Mouse (Mus musculus) heart, postnatal 0 days (tissue): ENCODE measurements around the gene Rbm20. TPM values are rescaled to one million over a fixed set of nuclear protein-coding genes. Genes with fewer than 3 reads are reported as not detected.

Experiments
- ATAC-seq: fragments of 200-750 bp; cut with Nextera tagmentation; 2 replicates; pipeline ENCODE4 v1.8.0; 2017; ENCODE audit warnings: low read depth, moderate number of reproducible peaks, moderate library complexity; ENCODE audit not compliant: insufficient read depth
- DNase-seq: peaks from one replicate; pipeline ENCODE4 v3.0.0-alpha.2; 2016; ENCODE audit warnings: low spot score
- H3K27ac ChIP-seq: fragments of 300-500 bp; sonication (generic); 2 replicates; pipeline ENCODE4 v1.5.1; 2014; ENCODE audit warnings: low read depth, mild to moderate bottlenecking
- H3K27me3 ChIP-seq: fragments of 300-500 bp; sonication (generic); 2 replicates; pipeline ENCODE4 v1.6.1; 2014; ENCODE audit warnings: low read length, mixed read lengths; ENCODE audit not compliant: control insufficient read depth, insufficient read depth
- H3K36me3 ChIP-seq: fragments of 300-500 bp; sonication (generic); replicated peaks from 2 replicates; pipeline ENCODE4 v1.6.1; 2014; ENCODE audit warnings: low read length, mixed read lengths; ENCODE audit not compliant: control insufficient read depth, insufficient read depth
- H3K4me1 ChIP-seq: fragments of 300-500 bp; sonication (generic); 2 replicates; pipeline ENCODE4 v1.6.1; 2014; ENCODE audit warnings: antibody characterized with exemption; ENCODE audit not compliant: control insufficient read depth, insufficient read depth
- H3K4me2 ChIP-seq: fragments of 300-500 bp; sonication (generic); 2 replicates; pipeline ENCODE4 v1.6.1; 2014; ENCODE audit warnings: low read depth, mild to moderate bottlenecking, low read length, moderate library complexity
- H3K4me3 ChIP-seq: fragments of 300-500 bp; sonication (generic); 2 replicates; pipeline ENCODE4 v1.5.1; 2014; ENCODE audit warnings: low read depth, low read length
- H3K9ac ChIP-seq: fragments of 300-500 bp; sonication (generic); replicated peaks from 2 replicates; pipeline ENCODE4 v1.6.1; 2014; ENCODE audit warnings: low read depth, low read length, mixed read lengths
- H3K9me3 ChIP-seq: fragments of 300-500 bp; sonication (generic); replicated peaks from 2 replicates; pipeline ENCODE4 v1.6.1; 2016; ENCODE audit warnings: low read length; ENCODE audit not compliant: control insufficient read depth
- CTCF ChIP-seq: IDR thresholded peaks from 2 replicates; pipeline ENCODE4 v1.5.1; 2016; ENCODE audit warnings: antibody characterized with exemption, control low read depth, low read depth
- EP300 ChIP-seq: IDR thresholded peaks from 2 replicates; pipeline ENCODE4 v1.6.1; 2016; ENCODE audit warnings: antibody characterized with exemption, low read depth
- WGBS: fragments of 180-500 bp; shearing (Covaris S2); extraction: QIAGEN DNeasy Blood & Tissue Kit; methylation state at CpG from one replicate; pipeline ENCODE4 v1.1.7; 2014; 5-methylcytosine and 5-hydroxymethylcytosine counted together
- polyA plus RNA-seq: library from polyadenylated mRNA; unstranded; fragments of >200 nt; fragmentation: Nextera tagmentation; extraction: Ambion mirVana; gene quantifications from 2 replicates; pipeline ENCODE4 v1.2.1, GENCODE M21; 2015
- total RNA-seq: library from RNA; depleted of rRNA; stranded (reverse); fragments of >200 nt; gene quantifications from 2 replicates; pipeline ENCODE4 v1.2.3, GENCODE M21; 2014; ENCODE audit warnings: low replicate concordance

Gene Rbm20
- total and polyA plus RNA-seq, 2 experiments from 2014 or later = 65.2 to 340 TPM

DNA sequence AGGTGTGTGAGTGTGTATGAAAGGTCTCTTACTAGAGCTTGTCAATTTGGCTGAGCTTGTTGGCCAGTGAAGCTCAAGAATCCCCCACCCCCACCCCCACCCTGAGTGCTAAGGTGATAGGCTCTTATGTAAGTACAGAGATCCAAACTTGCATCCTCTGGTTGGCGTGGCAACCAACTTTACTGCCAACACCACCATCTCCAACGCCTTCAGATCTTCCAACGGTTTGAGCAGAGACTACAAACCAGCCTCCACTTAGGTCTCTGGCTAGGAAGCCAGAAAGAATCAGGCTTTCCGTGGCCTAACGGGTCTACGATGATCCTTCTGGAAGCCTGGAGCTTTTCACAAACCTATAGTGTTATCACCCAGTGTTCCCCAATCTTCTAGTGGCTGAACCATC is 191.0 kb downstream of the Rbm20 start:
- peaks cover 26% of the 10 kb centered on the region for H3K36me3 ChIP-seq
- 90% methylated on average over 6 of the region's 6 CpGs for WGBS
- H3K27me3 ChIP-seq = no peaks in the 10 kb centered on the region
- H3K4me2 ChIP-seq = no peak overlapping the region
- DNase-seq (no peak), ATAC-seq (no peak)
- no peak for TF ChIP-seq EP300
- no peak for TF ChIP-seq CTCF
- no peaks in the 10 kb centered on the region for H3K9me3 ChIP-seq
- H3K4me3 ChIP-seq = no peak overlapping the region
- no peak overlapping the region for H3K27ac ChIP-seq
- H3K9ac ChIP-seq = no peak overlapping the region
- no peaks in the 10 kb centered on the region for H3K4me1 ChIP-seq

- Histone ChIP-seq H3K9me3 (no peaks in the 10 kb centered on the region), H3K9ac (no peak overlapping the region), H3K36me3 (peaks cover 19% of the 10 kb centered on the region), H3K4me1 (no peaks in the 10 kb centered on the region), H3K4me3 (no peak overlapping the region), H3K27me3 (no peaks in the 10 kb centered on the region), H3K4me2 (no peak overlapping the region), H3K27ac (0 out of 2 replicates have a peak overlapping the region, but pooled peaks have one; percentile 3)
- DNase-seq (no peak), ATAC-seq (no peak)
- no peak for TF ChIP-seq EP300
- WGBS = 96% methylated on average over 1 of the region's 1 CpGs
Measured at GRCm38 (mm10) chr19:53868796-53869195, 191.7 kb downstream of the Rbm20 start.

DNA sequence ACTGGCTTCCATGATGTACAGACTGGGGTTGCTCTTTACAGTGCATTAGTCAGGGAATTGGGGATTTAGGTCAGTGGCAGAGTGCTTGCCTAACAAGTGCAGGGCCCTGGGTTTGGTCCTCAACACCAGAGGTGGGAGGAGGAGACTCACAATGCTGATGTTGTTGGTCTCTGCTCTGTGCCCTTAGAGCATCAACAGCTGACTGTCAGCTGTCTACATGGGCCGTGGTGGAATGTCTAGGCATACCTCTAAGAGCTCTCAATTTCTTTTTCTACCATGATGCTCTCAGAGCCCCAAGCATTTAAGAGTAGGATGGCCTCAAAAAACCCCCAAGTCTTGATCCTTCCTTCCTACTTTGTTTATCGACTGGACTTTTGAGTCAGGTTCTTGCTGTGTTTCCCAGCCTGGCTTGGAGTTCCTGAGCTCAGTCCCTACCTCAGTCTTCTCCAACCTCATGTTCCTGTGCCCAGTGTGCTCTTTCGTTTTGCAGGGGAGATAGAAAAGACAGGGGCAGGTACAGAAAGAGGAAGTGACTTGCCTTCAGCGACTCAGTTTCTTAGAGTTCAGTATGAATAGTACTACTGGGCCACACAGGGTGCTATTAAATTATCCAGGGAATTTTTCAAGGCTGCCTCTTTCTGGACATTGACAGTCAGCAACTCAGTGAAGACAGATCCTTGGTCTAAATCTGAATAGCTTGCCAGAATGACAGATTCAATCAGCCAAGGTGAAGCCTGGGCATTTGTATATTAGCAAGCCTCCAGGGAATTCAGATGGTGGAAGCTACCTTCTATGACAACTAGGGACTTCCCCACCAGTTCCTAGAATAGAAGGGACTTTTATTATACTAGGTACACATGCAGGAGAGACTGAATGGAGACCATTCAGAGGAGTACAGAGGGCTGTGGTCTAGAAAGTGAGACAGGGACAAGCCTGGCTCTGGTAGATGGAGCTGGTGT is 192.6 kb downstream of the Rbm20 start:
- H3K4me2 ChIP-seq = no peak overlapping the region
- 68% methylated on average over 4 of the region's 4 CpGs for WGBS
- H3K9me3 ChIP-seq = no peaks in the 10 kb centered on the region
- no peaks in the 10 kb centered on the region for H3K27me3 ChIP-seq
- 0 out of 2 replicates have a peak overlapping the region, but pooled peaks have one; percentile 3 for H3K27ac ChIP-seq
- TF ChIP-seq CTCF (no peak), EP300 (no peak)
- peaks cover 10% of the 10 kb centered on the region for H3K36me3 ChIP-seq
- H3K4me3 ChIP-seq = no peak overlapping the region
- no peak overlapping the region for H3K9ac ChIP-seq
- no peaks in the 10 kb centered on the region; the same call in 1 of the 2 replicates for H3K4me1 ChIP-seq
- ATAC-seq (no peak), DNase-seq (no peak)

- 56% methylated on average over 2 of the region's 2 CpGs for WGBS
- H3K27ac ChIP-seq = no peak overlapping the region
- no peak overlapping the region for H3K9ac ChIP-seq
- H3K36me3 ChIP-seq = 0 out of 2 replicates have a peak, but pooled peaks cover 3% of the 10 kb centered on the region
- no peaks in the 10 kb centered on the region; the same call in 1 of the 2 replicates for H3K4me1 ChIP-seq
- H3K9me3 ChIP-seq = no peaks in the 10 kb centered on the region
- H3K4me3 ChIP-seq = no peak overlapping the region
- H3K4me2 ChIP-seq = no peak overlapping the region
- no peak for DNase-seq
- TF ChIP-seq CTCF (no peak), EP300 (no peak)
- ATAC-seq = no peak
- no peaks in the 10 kb centered on the region for H3K27me3 ChIP-seq
Measured at GRCm38 (mm10) chr19:53870568-53870967, 193.5 kb downstream of the Rbm20 start.

DNA sequence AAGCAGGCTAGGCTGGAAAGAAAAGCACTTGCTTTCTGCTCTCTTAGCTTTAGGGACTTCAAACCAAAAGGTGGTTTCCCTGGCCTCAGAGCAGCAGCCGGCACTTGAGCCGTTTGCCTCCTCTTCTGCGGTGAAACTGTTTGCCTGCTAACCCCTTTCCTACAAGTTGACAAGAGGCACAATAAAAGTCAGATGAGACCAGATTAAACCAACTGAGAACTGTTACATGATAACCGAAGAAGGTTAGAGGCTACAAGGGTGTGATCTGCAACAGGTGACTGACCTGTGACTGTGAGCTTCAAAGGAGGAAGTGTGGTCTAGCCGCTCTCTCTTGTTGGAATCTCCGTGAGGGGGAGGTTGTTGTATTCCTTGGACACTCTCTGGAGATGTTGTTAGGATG is 194.4 kb downstream of the Rbm20 start:
- Histone ChIP-seq H3K9me3 (no peaks in the 10 kb centered on the region), H3K27ac (no peak overlapping the region), H3K27me3 (no peaks in the 10 kb centered on the region), H3K9ac (no peak overlapping the region), H3K4me1 (no peaks in the 10 kb centered on the region; the same call in 1 of the 2 replicates), H3K4me3 (no peak overlapping the region), H3K4me2 (no peak overlapping the region), H3K36me3 (no peaks in the 10 kb centered on the region)
- WGBS = 79% methylated on average over 6 of the region's 6 CpGs
- ATAC-seq (no peak), DNase-seq (no peak)
- TF ChIP-seq CTCF = no peak
- TF ChIP-seq EP300 = no peak
